In genomic region chr2:155630590-155631416, GRCm38 (mm10) we compare ENCODE assay signal across 10 mouse cellular contexts. TPM values are rescaled to one million over a fixed set of nuclear protein-coding genes. Genes with fewer than 3 reads are reported as not detected.
DNase-seq lines count a peak whose midpoint lies in the region; ATAC-seq lines count a peak whose summit lies in the region.
"Had no signal": no experiment of that assay in that cellular context is flagged by ENCODE, and none has a peak within 500 bp of the region (broad histone marks: within the 10 kb centered on the region; RNA-seq: fewer than 3 reads in every experiment).

No protein-coding gene starts in this region.

- H3K27me3 ChIP-seq in hindbrain, embryonic 16.5 days (replicated peaks; ENCODE audit: control insufficient read depth, insufficient read depth, low read length), result peaks cover 29% of the 10 kb centered on the region

- H3K27ac ChIP-seq in hindbrain, embryonic 16.5 days (ENCODE audit: low read depth, low read length), result no peak overlapping the region

- DNase-seq in gastrocnemius, postnatal 10 days, result peak; percentile 29
- DNase-seq in gastrocnemius, adult 8-10 months (ENCODE audit: low spot score in 2 of 2), result no peak
- DNase-seq in right cerebral cortex, postnatal 14 days, result peak; percentile 53
- no peak for DNase-seq in right cerebral cortex, adult 2 months (ENCODE audit: low spot score in 2 of 2)
- peak; percentile 71 for DNase-seq in testis, postnatal 10 days (ENCODE audit: low spot score)
- DNase-seq in kidney, adult 9 months, result no peak
- DNase-seq in layer of hippocampus, postnatal 25 days (ENCODE audit: extremely low spot score in 1 of 2, low spot score in 1 of 2), result no peak
- DNase-seq: thymus, postnatal 25 days had no signal

- no peak for ATAC-seq in hindbrain, embryonic 16.5 days

- H3K4me1 ChIP-seq in hindbrain, embryonic 16.5 days (ENCODE audit: control insufficient read depth, insufficient read depth, low read depth, low read length), result peaks cover 21% of the 10 kb centered on the region

- peaks cover 30% of the 10 kb centered on the region for H3K36me3 ChIP-seq in hindbrain, embryonic 16.5 days (ENCODE audit: control insufficient read depth, insufficient read depth, low read length)

- WGBS in hindbrain, embryonic 16.5 days, result 26% methylated on average over 43 of the region's 43 CpGs

- no peak overlapping the region for H3K4me3 ChIP-seq in hindbrain, embryonic 16.5 days (ENCODE audit: low read length)

- no peaks in the 10 kb centered on the region for H3K9me3 ChIP-seq in hindbrain, embryonic 16.5 days (ENCODE audit: control insufficient read depth, low read length)
- H3K9me3 ChIP-seq: G1E had no signal

- no peak overlapping the region for H3K4me2 ChIP-seq in hindbrain, embryonic 16.5 days (ENCODE audit: low read length)

- H3K9ac ChIP-seq in hindbrain, embryonic 16.5 days (ENCODE audit: low read depth, low read length), result peak overlapping the region; percentile 42

RNA-seq across cellular contexts. Expression of gene Myh7b, which starts 19.8 kb away (rescaled TPM):
- total RNA-seq in gastrocnemius, postnatal 10 days (2021), result 1 to 10 TPM; 1.3 to 2.3 TPM
- total RNA-seq in gastrocnemius, adult 8-10 months (2022), result 1 to 10 TPM; 2.8 to 4.8 (median 3.3) TPM
- polyA plus RNA-seq in hindbrain, embryonic 16.5 days (2015; fragmentation: Nextera tagmentation; extraction: Ambion mirVana), result 0.77 and 1.7 TPM in 2 replicates
- total RNA-seq in layer of hippocampus, postnatal 25 days (2021), result 1 to 10 TPM; 2.7 to 3.7 TPM

RNA-seq across cellular contexts. Expression of gene Gss, which starts 38.2 kb away (rescaled TPM):
- total RNA-seq in gastrocnemius, postnatal 10 days (2021), result 10 to 100 TPM in 1 of 2 experiments, 1 to 10 TPM in 1; 9.2 to 10.4 TPM
- total RNA-seq in gastrocnemius, adult 8-10 months (2022), result 1 to 10 TPM; 5.2 to 6.2 (median 5.6) TPM
- polyA plus RNA-seq in hindbrain, embryonic 16.5 days (2015; fragmentation: Nextera tagmentation; extraction: Ambion mirVana), result 15.7 and 17.5 TPM in 2 replicates
- 10 to 100 TPM; 22.6 to 26.5 TPM for total RNA-seq in layer of hippocampus, postnatal 25 days (2021)

Comparison
In these comparisons a context has a peak if more than half of its experiments do, and no peak if none do; other contexts are left out.
1. DNase-seq: peak in gastrocnemius, postnatal 10 days (single experiment), right cerebral cortex, postnatal 14 days (single experiment) and testis, postnatal 10 days (single experiment); none in gastrocnemius, adult 8-10 months (0 of 2), right cerebral cortex, adult 2 months (0 of 2), kidney, adult 9 months (single experiment) and layer of hippocampus, postnatal 25 days (0 of 2).